Mouse (Mus musculus) ES-E14 (cell line): ENCODE results near the gene Tas2r117. TPM values are rescaled to one million over a fixed set of nuclear protein-coding genes. Genes with fewer than 3 reads are reported as not detected.

Experiments used
- DNase-seq: peaks from one replicate; pipeline ENCODE4 v3.0.0-alpha.2; 2013; ENCODE audit warnings: low read depth, low spot score
- H3K27ac ChIP-seq: 2 replicates; pipeline ENCODE4 v1.5.1; 2012; ENCODE audit warnings: low read depth, mild to moderate bottlenecking, low read length, moderate library complexity, mixed read lengths; ENCODE audit not compliant: poor library complexity, insufficient read depth, severe bottlenecking
- H3K36me3 ChIP-seq: 2 replicates; pipeline ENCODE4 v1.6.1; 2012; ENCODE audit warnings: mild to moderate bottlenecking, low read length, moderate library complexity, mixed read lengths; ENCODE audit not compliant: control insufficient read depth, poor library complexity, insufficient read depth, severe bottlenecking
- H3K4me1 ChIP-seq, 2 experiments: fragments of 150-350 bp in 1 of 2; sonication (generic) in 1 of 2; 2 replicates each; pipeline ENCODE4 v1.6.1; 2012; ENCODE audit warnings: low read length in 2 of 2, mild to moderate bottlenecking in 1 of 2, mixed read lengths in 1 of 2; ENCODE audit not compliant: control insufficient read depth in 2 of 2, insufficient read depth in 2 of 2, poor library complexity in 1 of 2
- H3K4me3 ChIP-seq, 2 experiments: fragments of 150-350 bp in 1 of 2; sonication (generic) in 1 of 2; 2 replicates each; pipeline ENCODE4 v1.5.1; 2012; ENCODE audit warnings: low read length in 2 of 2, low read depth in 1 of 2, mild to moderate bottlenecking in 1 of 2, mixed read lengths in 1 of 2; ENCODE audit not compliant: insufficient read depth in 1 of 2, poor library complexity in 1 of 2, severe bottlenecking in 1 of 2
- H3K9ac ChIP-seq: 2 replicates; pipeline ENCODE4 v1.6.1; 2012; ENCODE audit warnings: low read depth, mild to moderate bottlenecking, low read length, mixed read lengths; ENCODE audit not compliant: poor library complexity, insufficient read depth, severe bottlenecking
- H3K9me3 ChIP-seq: fragments of 150-350 bp; sonication (generic); 2 replicates; pipeline ENCODE4 v1.6.1; 2012; ENCODE audit warnings: low read depth, mild to moderate bottlenecking, low read length; ENCODE audit not compliant: control insufficient read depth, insufficient read depth
- CHD2 ChIP-seq: IDR thresholded peaks from 2 replicates; pipeline ENCODE4 v1.6.1; 2014; ENCODE audit warnings: mild to moderate bottlenecking, low read depth, low read length, inconsistent platforms
- HCFC1 ChIP-seq: IDR thresholded peaks from 2 replicates; pipeline ENCODE4 v1.6.1; 2012; ENCODE audit warnings: low read length, inconsistent platforms, borderline replicate concordance; ENCODE audit not compliant: insufficient read depth
- MAFK ChIP-seq: IDR thresholded peaks from 2 replicates; pipeline ENCODE4 v1.6.1; 2014; ENCODE audit warnings: mild to moderate bottlenecking, low read depth, low read length, inconsistent platforms; ENCODE audit not compliant: insufficient read depth
- ZC3H11A ChIP-seq: IDR thresholded peaks from 2 replicates; pipeline ENCODE4 v1.6.1; 2012; ENCODE audit warnings: low read depth, mild to moderate bottlenecking, inconsistent platforms, low read length, borderline replicate concordance
- ZNF384 ChIP-seq: IDR thresholded peaks from 2 replicates; pipeline ENCODE4 v1.6.1; 2012; ENCODE audit warnings: low read depth, low read length, inconsistent platforms
- in situ Hi-C, 2 experiments: fragments of 600-800 bp; cut with MboI; formaldehyde crosslinking; loops; one replicate each; pipeline ENCODE4 v1.15.1; 2025; ENCODE audit warnings: low sequenced_read_pairs in 2 of 2, inconsistent platforms in 1 of 2; ENCODE audit not compliant: unreplicated experiment in 2 of 2
- total RNA-seq: library from RNA; depleted of rRNA; stranded (reverse); fragments of 300-350 nt; gene quantifications from 2 replicates; pipeline ENCODE4 v1.2.3, GENCODE M21; 2012; rRNA removed

Gene Tas2r117
- total RNA-seq, 1 experiment = not detected

- no peaks in the 10 kb centered on the region for H3K4me1 ChIP-seq
- no peaks in the 10 kb centered on the region for H3K36me3 ChIP-seq
- no peaks in the 10 kb centered on the region for H3K9me3 ChIP-seq
- H3K4me3 ChIP-seq = no peak within 1 kb of the TSS
- in situ Hi-C loops = no loop called here
- H3K9ac ChIP-seq = no peak within 1 kb of the TSS
- no peak for DNase-seq
- no peak for TF ChIP-seq MAFK
- TF ChIP-seq HCFC1 = no peak
- TF ChIP-seq CHD2 = no peak
- TF ChIP-seq ZNF384 = no peak
- no peak for TF ChIP-seq ZC3H11A
- no peak within 1 kb of the TSS for H3K27ac ChIP-seq
Observed at GRCm38 (mm10) chr6:132846842-132847241, 44.2 kb downstream of the Tas2r117 start, which contains the start of gene Tas2r123. Tas2r123 (plus strand) TSS chr6:132847142.

Other genes with a start within 250 kb of the Tas2r117 start
- not detected in 2 replicates for gene Prh1, start 233.0 kb upstream of the Tas2r117 start, total RNA-seq
- not detected in 2 replicates for gene Prp2, start 206.9 kb upstream of the Tas2r117 start, total RNA-seq
- gene A630073D07Rik, start 151.3 kb upstream of the Tas2r117 start, total RNA-seq = not detected in 2 replicates
- not detected in 2 replicates for gene Tas2r120, start 145.9 kb upstream of the Tas2r117 start, total RNA-seq
- gene Tas2r121, start 101.8 kb upstream of the Tas2r117 start, total RNA-seq = not detected in 2 replicates
- gene Tas2r122, start 90.9 kb upstream of the Tas2r117 start, total RNA-seq = not detected in 2 replicates
- gene Tas2r115, start 64.8 kb upstream of the Tas2r117 start, total RNA-seq = not detected in 2 replicates
- not detected in 2 replicates for gene Tas2r124, start 48.1 kb upstream of the Tas2r117 start, total RNA-seq
- not detected in 2 replicates for gene Tas2r102, start 40.7 kb upstream of the Tas2r117 start, total RNA-seq
- not detected in 2 replicates for gene Tas2r136, start 24.7 kb upstream of the Tas2r117 start, total RNA-seq
- gene Tas2r123, start 44.3 kb downstream of the Tas2r117 start, total RNA-seq = not detected in 2 replicates
- not detected in 2 replicates for gene Tas2r116, start 52.6 kb downstream of the Tas2r117 start, total RNA-seq
- not detected in 2 replicates for gene Tas2r110, start 65.2 kb downstream of the Tas2r117 start, total RNA-seq
- gene Tas2r113, start 90.2 kb downstream of the Tas2r117 start, total RNA-seq = not detected in 2 replicates
- not detected in 2 replicates for gene Tas2r125, start 106.8 kb downstream of the Tas2r117 start, total RNA-seq
- gene Tas2r129, start 148.3 kb downstream of the Tas2r117 start, total RNA-seq = not detected in 2 replicates
- gene Tas2r131, start 155.1 kb downstream of the Tas2r117 start, total RNA-seq = not detected in 2 replicates
- not detected in 2 replicates for gene Tas2r109, start 178.1 kb downstream of the Tas2r117 start, total RNA-seq
- gene Tas2r103, start 234.3 kb downstream of the Tas2r117 start, total RNA-seq = not detected in 2 replicates